Mouse (Mus musculus) olfactory bulb, adult 2 months (tissue): ENCODE data around the gene Epn2. TPM values are rescaled to one million over a fixed set of nuclear protein-coding genes. Genes with fewer than 3 reads are reported as not detected.

Experiments used
- H3K27ac ChIP-seq: fragments of 200-500 bp; 2 replicates; pipeline ENCODE4 v1.5.1; 2012; ENCODE audit warnings: low read depth, low read length; ENCODE audit not compliant: insufficient read depth
- H3K4me1 ChIP-seq: fragments of 200-500 bp; 2 replicates; pipeline ENCODE4 v1.6.1; 2012; ENCODE audit warnings: low read length; ENCODE audit not compliant: control insufficient read depth, insufficient read depth
- H3K4me3 ChIP-seq: fragments of 200-500 bp; 2 replicates; pipeline ENCODE4 v1.5.1; 2012; ENCODE audit warnings: mild to moderate bottlenecking, low read depth, low read length, moderate library complexity; ENCODE audit not compliant: insufficient read depth
- CTCF ChIP-seq: fragments of 200-500 bp; IDR thresholded peaks from 2 replicates; pipeline ENCODE4 v1.5.1; 2012; ENCODE audit warnings: low read depth, mild to moderate bottlenecking, low read length, moderate library complexity; ENCODE audit not compliant: insufficient read depth
- POLR2A ChIP-seq: fragments of 200-500 bp; IDR thresholded peaks from 2 replicates; pipeline ENCODE4 v1.6.1; 2012; ENCODE audit warnings: mild to moderate bottlenecking, low read depth, low read length, moderate library complexity; ENCODE audit not compliant: insufficient read depth
- WGBS: fragments of 180-500 bp; shearing (Covaris S2); methylation state at CpG from one replicate; pipeline ENCODE4 v1.1.7; 2018; 5-methylcytosine and 5-hydroxymethylcytosine counted together
- polyA plus RNA-seq: library from polyadenylated mRNA; stranded (reverse); fragments of >200 nt; gene quantifications from 2 replicates; pipeline ENCODE4 v1.2.4, GENCODE M21; 2012; ENCODE audit warnings: low replicate concordance; ENCODE audit not compliant: missing spikeins, insufficient read depth, insufficient read length

Gene Epn2
- polyA plus RNA-seq, 1 experiment = not detected

- Histone ChIP-seq H3K27ac (no peak overlapping the region), H3K4me1 (no peaks in the 10 kb centered on the region), H3K4me3 (no peak overlapping the region)
- WGBS = 87% methylated on average over 4 of the region's 4 CpGs
- TF ChIP-seq POLR2A (no peak), CTCF (no peak)
These were observed 111.0 kb downstream of the Epn2 start for GRCm38 (mm10) chr11:61468534-61468933.

Other genes starting within 250 kb of the Epn2 start
- not detected in 2 replicates for gene Slc47a2, start 236.8 kb downstream of the Epn2 start, polyA plus RNA-seq
- gene Slc47a1, start 201.3 kb downstream of the Epn2 start, polyA plus RNA-seq = not detected in 2 replicates
- gene Rnf112, start 125.6 kb downstream of the Epn2 start, polyA plus RNA-seq = not detected in 2 replicates
- not detected in 2 replicates for gene Mfap4, start 94.3 kb downstream of the Epn2 start, polyA plus RNA-seq
- gene Mapk7, start 85.3 kb downstream of the Epn2 start, polyA plus RNA-seq = not detected in 2 replicates
- not detected in 2 replicates for gene B9d1, start 74.5 kb downstream of the Epn2 start, polyA plus RNA-seq
- not detected in 2 replicates for gene Grap, start 73.6 kb upstream of the Epn2 start, polyA plus RNA-seq
- gene Fam83g, start 104.4 kb upstream of the Epn2 start, polyA plus RNA-seq = not detected in 2 replicates
- not detected in 2 replicates for gene Slc5a10, start 141.1 kb upstream of the Epn2 start, polyA plus RNA-seq
- not detected in 2 replicates for gene Prpsap2, start 182.4 kb upstream of the Epn2 start, polyA plus RNA-seq